Mouse (Mus musculus) spleen, adult 2 months (tissue): ENCODE results near the gene Anapc2.

ENCODE experiments used
- CTCF ChIP-seq: fragments of 200-500 bp; IDR thresholded peaks from 2 replicates; pipeline ENCODE4 v1.5.1; 2011; ENCODE audit warnings: mild to moderate bottlenecking, inconsistent platforms; ENCODE audit not compliant: insufficient read depth, insufficient read length, insufficient replicate concordance; ENCODE audit errors: extremely low read depth
- POLR2A ChIP-seq: fragments of 200-500 bp; IDR thresholded peaks from 2 replicates; pipeline ENCODE4 v1.6.1; 2011; ENCODE audit warnings: low read depth, low read length, inconsistent platforms

- TF ChIP-seq POLR2A = no peak
- TF ChIP-seq CTCF = no peak
These were observed 18.0 kb downstream of the Anapc2 start for GRCm38 (mm10) chr2:25290101-25290815.
